Mouse (Mus musculus): Measurements from ENCODE around the gene Sbno2.

DNA sequence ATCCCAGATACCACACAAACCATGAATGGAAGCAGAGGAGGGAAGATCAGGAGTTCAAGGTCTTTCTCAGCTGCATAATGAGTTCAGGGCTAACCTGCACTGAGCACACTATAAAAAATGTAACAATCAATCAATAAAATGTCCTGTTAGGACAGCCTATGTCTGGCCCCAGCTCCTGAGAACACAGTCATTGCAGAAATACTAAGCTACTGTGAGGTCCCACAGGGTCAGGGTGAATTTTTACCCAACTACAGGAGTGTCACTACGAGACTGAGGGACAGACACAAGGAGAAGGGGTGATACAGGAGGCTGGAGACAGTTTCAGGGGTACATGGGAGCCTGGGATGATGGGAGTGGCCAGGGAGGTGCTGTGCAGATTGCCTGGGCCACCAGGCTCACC, 27.0 kb downstream of the Sbno2 start:
- no peak for TF ChIP-seq CTCF (IDR thresholded peaks at IDR 0.05)
- TF ChIP-seq POLR2A (IDR thresholded peaks at IDR 0.05; ENCODE audit: insufficient read depth, low read depth, low read length): no peak
